Mouse (Mus musculus): ENCODE results near the gene Eras. TPM values are rescaled to one million over a fixed set of nuclear protein-coding genes. Genes with fewer than 3 reads are reported as not detected.

Gene Eras
- polyA plus RNA-seq (2015; fragmentation: Nextera tagmentation; extraction: Ambion mirVana), result not detected in 2 replicates

DNA sequence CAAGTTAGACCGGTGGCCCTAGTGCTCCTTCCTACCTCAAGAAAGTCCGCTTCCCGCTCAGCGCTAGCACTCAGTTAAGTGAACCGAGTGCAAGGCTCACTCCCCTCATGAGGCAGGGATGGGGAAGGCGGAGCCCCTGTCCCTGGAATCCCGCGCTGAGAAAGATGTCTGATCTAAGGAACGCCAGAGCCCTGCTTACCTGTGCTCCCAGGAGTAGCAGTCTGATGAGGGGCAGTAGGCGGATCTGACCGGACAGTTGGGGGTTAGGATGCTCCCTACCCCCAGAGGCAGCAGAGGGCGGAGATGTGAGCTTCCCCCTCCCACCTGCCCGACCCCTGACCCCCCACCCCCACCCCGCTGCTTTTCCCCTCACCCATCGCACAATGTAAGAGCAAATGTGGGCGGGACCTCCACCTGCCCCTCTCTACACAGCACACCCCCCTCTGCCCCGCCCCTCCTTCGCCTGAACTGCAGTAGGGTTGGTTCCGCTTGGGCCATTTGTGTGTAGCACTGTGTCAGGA is at the start of gene Eras:
Gene Eras (minus strand): TSS at position 338 of the 521 bp plus-strand sequence.
- no peak within 1 kb of the TSS for H3K27ac ChIP-seq
- ATAC-seq (ENCODE audit: insufficient number of reproducible peaks, low FRiP score, low TSS enrichment, low read depth), result no peak
- H3K4me1 ChIP-seq, result no peaks in the 10 kb centered on the region
- 21% methylated on average over 19 of the region's 19 CpGs for WGBS
- no peaks in the 10 kb centered on the region for H3K9me3 ChIP-seq
- H3K9ac ChIP-seq, result no peak within 1 kb of the TSS
- no peak within 1 kb of the TSS for H3K4me2 ChIP-seq
- H3K4me3 ChIP-seq, result no peak within 1 kb of the TSS
- H3K27me3 ChIP-seq, result peaks cover 32% of the 10 kb centered on the region
- H3K36me3 ChIP-seq, result peaks cover 24% of the 10 kb centered on the region

GRCm38 (mm10) chrX:7977892-7978291 is 49.5 kb upstream of the Eras start, which contains the start of gene Gata1:
Gata1 (minus strand) TSS chrX:7978071.
- H3K4me3 ChIP-seq, result no peak within 1 kb of the TSS
- no peak within 1 kb of the TSS for H3K27ac ChIP-seq
- H3K4me1 ChIP-seq, result no peaks in the 10 kb centered on the region
- no peaks in the 10 kb centered on the region for H3K27me3 ChIP-seq
- no peaks in the 10 kb centered on the region for H3K9me3 ChIP-seq
- H3K36me3 ChIP-seq, result no peaks in the 10 kb centered on the region
- ATAC-seq (ENCODE audit: insufficient number of reproducible peaks, low FRiP score, low TSS enrichment, low read depth), result no peak
- H3K4me2 ChIP-seq, result no peak within 1 kb of the TSS
- H3K9ac ChIP-seq, result no peak within 1 kb of the TSS
- 92% methylated on average over 11 of the region's 11 CpGs for WGBS

DNA sequence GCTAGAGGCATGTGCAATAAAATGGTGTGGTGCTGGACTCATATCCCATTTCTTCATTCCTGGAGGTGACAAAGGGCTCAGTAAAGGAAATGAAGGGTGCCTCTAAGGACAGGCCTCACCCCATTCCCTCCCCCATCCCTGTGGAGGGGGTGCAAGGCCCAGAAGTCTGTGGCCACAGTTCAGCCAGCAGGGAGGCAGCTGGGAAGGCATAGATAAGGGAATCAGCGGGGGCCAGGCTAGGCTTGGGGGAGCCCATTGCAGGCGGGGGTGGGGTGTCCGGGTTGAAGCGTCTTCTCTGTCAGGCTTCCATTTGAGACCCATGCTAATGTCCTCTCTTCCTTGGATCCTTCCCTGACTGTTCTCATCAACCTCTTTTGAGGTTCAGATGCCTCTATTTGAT is 42.9 kb upstream of the Eras start:
- no peaks in the 10 kb centered on the region for H3K36me3 ChIP-seq
- H3K9ac ChIP-seq, result no peak overlapping the region
- no peaks in the 10 kb centered on the region for H3K9me3 ChIP-seq
- 82% methylated on average over 4 of the region's 4 CpGs for WGBS
- no peaks in the 10 kb centered on the region for H3K4me1 ChIP-seq
- ATAC-seq (ENCODE audit: insufficient number of reproducible peaks, low FRiP score, low TSS enrichment, low read depth), result no peak
- no peak overlapping the region for H3K27ac ChIP-seq
- no peak overlapping the region for H3K4me3 ChIP-seq
- H3K4me2 ChIP-seq, result no peak overlapping the region
- H3K27me3 ChIP-seq, result no peaks in the 10 kb centered on the region

- no peaks in the 10 kb centered on the region for H3K9me3 ChIP-seq
- WGBS, result 83% methylated on average over 3 of the region's 3 CpGs
- no peak overlapping the region for H3K4me3 ChIP-seq
- no peak overlapping the region for H3K4me2 ChIP-seq
- ATAC-seq (ENCODE audit: insufficient number of reproducible peaks, low FRiP score, low TSS enrichment, low read depth), result no peak
- no peak overlapping the region for H3K27ac ChIP-seq
- no peaks in the 10 kb centered on the region for H3K36me3 ChIP-seq
- no peak overlapping the region for H3K9ac ChIP-seq
- no peaks in the 10 kb centered on the region for H3K27me3 ChIP-seq
- no peaks in the 10 kb centered on the region for H3K4me1 ChIP-seq
Observed at GRCm38 (mm10) chrX:7968899-7969298, 40.5 kb upstream of the Eras start.

DNA sequence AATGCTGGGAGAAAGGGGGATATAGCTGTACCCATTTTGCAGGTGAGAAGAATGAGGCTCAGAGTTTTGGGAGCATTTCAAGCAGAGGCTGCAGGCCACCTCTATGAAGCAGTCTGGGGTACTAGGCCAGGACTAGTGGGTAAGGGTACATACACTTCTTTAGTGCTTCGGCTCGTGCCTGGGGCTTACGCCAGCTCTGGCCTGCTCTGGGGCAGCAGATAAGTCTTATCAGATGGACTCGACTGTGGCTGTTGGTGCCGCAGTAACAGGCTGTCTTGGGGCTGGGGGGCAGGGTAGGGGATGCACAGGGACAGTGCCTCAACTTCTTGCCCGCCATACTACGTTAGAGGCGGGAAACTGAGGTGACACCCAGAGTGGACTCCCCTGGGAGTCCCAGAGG is 39.8 kb upstream of the Eras start:
- 79% methylated on average over 8 of the region's 8 CpGs for WGBS

DNA sequence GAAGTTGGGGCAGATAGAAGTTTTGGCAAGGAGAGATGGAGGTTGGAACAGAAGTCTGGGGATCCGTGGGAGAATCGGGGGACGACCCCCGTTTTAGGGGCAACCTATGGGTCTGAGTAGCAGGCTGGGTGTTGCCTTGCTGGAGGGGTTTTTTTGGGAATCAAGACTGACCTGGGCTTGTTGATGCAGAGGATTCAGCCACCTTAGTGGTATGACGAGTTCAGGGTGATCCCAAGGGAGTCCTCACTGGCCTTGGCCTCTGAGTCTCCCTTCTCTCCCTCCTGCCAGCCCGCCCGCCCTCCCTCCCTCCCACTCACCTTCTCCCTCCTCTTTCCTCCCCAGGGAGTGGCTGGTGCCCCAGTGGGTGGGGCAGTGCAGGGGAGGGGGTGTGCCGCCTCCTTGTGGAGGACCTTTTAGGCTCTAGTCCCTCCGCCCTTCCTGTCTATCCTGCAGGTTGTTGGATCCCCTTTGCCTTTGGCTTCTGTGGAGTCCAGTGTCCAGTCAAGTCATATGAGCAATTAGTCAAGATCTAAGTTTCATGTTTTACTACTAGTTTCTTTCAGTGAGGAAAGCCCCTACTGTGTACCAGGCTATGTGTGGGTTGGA is 39.3 kb upstream of the Eras start:
- 67% methylated on average over 8 of the region's 9 CpGs for WGBS
- H3K4me3 ChIP-seq, result no peak overlapping the region
- no peaks in the 10 kb centered on the region for H3K36me3 ChIP-seq
- no peak overlapping the region for H3K4me2 ChIP-seq
- H3K4me1 ChIP-seq, result no peaks in the 10 kb centered on the region
- no peak for ATAC-seq (ENCODE audit: insufficient number of reproducible peaks, low FRiP score, low TSS enrichment, low read depth)
- no peak overlapping the region for H3K27ac ChIP-seq
- H3K9me3 ChIP-seq, result no peaks in the 10 kb centered on the region
- H3K27me3 ChIP-seq, result no peaks in the 10 kb centered on the region
- H3K9ac ChIP-seq, result no peak overlapping the region

More for the DNA sequence above, 39.8 kb upstream of the Eras start:
- H3K27ac ChIP-seq, result no peak overlapping the region
- no peaks in the 10 kb centered on the region for H3K9me3 ChIP-seq
- ATAC-seq (ENCODE audit: insufficient number of reproducible peaks, low FRiP score, low TSS enrichment, low read depth), result no peak
- H3K4me3 ChIP-seq, result no peak overlapping the region
- H3K4me2 ChIP-seq, result no peak overlapping the region
- no peaks in the 10 kb centered on the region for H3K27me3 ChIP-seq
- H3K36me3 ChIP-seq, result no peaks in the 10 kb centered on the region
- no peak overlapping the region for H3K9ac ChIP-seq
- no peaks in the 10 kb centered on the region for H3K4me1 ChIP-seq

DNA sequence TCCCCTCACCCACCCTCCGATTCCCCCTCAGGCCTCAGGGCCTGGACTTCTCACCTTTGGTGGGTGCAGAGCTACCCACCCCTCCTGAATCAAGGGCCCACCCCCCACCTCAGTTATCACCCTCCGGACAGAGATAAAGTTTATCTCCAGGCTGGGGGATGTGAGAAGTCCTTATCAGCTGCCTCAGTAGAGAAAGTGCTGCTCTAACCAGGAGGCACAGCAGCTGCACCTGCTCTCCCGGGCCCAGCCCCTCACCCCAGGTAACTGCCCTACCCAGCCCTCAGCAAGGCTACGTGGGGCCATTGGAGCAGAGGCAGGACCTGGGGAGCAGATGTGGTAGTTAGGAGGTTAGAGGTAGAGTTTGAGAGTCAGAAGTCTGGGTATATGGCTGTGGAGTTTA is 37.8 kb upstream of the Eras start:
- Histone ChIP-seq H3K9ac (no peak overlapping the region), H3K27ac (no peak overlapping the region), H3K4me1 (no peaks in the 10 kb centered on the region), H3K4me2 (no peak overlapping the region), H3K4me3 (no peak overlapping the region), H3K27me3 (no peaks in the 10 kb centered on the region), H3K36me3 (no peaks in the 10 kb centered on the region), H3K9me3 (no peaks in the 10 kb centered on the region)
- no peak for ATAC-seq (ENCODE audit: insufficient number of reproducible peaks, low FRiP score, low TSS enrichment, low read depth)
- WGBS, result 74% methylated on average over 4 of the region's 4 CpGs

GRCm38 (mm10) chrX:7963829-7964626 is 35.6 kb upstream of the Eras start:
- WGBS, result 59% methylated on average over 7 of the region's 7 CpGs
- no peak overlapping the region for H3K9ac ChIP-seq
- H3K27me3 ChIP-seq, result no peaks in the 10 kb centered on the region
- H3K36me3 ChIP-seq, result no peaks in the 10 kb centered on the region
- H3K4me1 ChIP-seq, result no peaks in the 10 kb centered on the region
- no peak overlapping the region for H3K27ac ChIP-seq
- no peak overlapping the region for H3K4me3 ChIP-seq
- no peak overlapping the region for H3K4me2 ChIP-seq
- H3K9me3 ChIP-seq, result no peaks in the 10 kb centered on the region
- ATAC-seq (ENCODE audit: insufficient number of reproducible peaks, low FRiP score, low TSS enrichment, low read depth), result no peak

- no peaks in the 10 kb centered on the region for H3K36me3 ChIP-seq
- no peaks in the 10 kb centered on the region for H3K4me1 ChIP-seq
- H3K27ac ChIP-seq, result no peak overlapping the region
- WGBS, result 87% methylated on average over 9 of the region's 9 CpGs
- no peak overlapping the region for H3K9ac ChIP-seq
- no peaks in the 10 kb centered on the region for H3K27me3 ChIP-seq
- H3K4me3 ChIP-seq, result no peak overlapping the region
- H3K4me2 ChIP-seq, result no peak overlapping the region
- H3K9me3 ChIP-seq, result no peaks in the 10 kb centered on the region
- ATAC-seq (ENCODE audit: insufficient number of reproducible peaks, low FRiP score, low TSS enrichment, low read depth), result no peak
Observed at GRCm38 (mm10) chrX:7958868-7959267, 30.5 kb upstream of the Eras start.

DNA sequence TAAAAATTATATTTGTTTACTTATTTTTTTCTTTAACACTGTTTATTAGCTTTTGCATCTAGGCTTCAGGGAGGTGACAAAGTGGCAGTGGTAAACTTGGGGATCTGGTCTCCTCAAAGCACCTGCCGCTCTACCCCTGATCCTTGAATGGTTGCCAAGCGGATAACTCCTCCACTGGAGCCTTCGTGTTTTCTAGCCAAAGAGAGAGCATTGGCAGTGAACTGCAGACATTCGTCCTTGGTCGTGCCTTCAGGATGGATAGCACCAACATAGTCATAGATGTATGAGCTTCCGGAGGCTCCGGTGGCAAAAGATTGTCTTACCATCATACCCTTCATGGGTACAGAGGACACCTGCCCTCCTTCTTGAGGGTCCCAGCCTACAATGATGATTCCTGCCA is 21.7 kb upstream of the Eras start:
- ATAC-seq (ENCODE audit: insufficient number of reproducible peaks, low FRiP score, low TSS enrichment, low read depth), result no peak

GRCm38 (mm10) chrX:7947900-7948492 is 19.6 kb upstream of the Eras start:
- 18% methylated on average over 38 of the region's 38 CpGs for WGBS
- peak; percentile 98; the same call in 1 of the 2 replicates for ATAC-seq (ENCODE audit: insufficient number of reproducible peaks, low FRiP score, low TSS enrichment, low read depth)
- peak overlapping the region; percentile 61 for H3K27ac ChIP-seq

More for the DNA sequence above, 21.7 kb upstream of the Eras start:
- Histone ChIP-seq H3K4me2 (no peak overlapping the region), H3K4me3 (no peak overlapping the region), H3K27ac (no peak overlapping the region), H3K9me3 (no peaks in the 10 kb centered on the region), H3K27me3 (no peaks in the 10 kb centered on the region), H3K9ac (no peak overlapping the region), H3K4me1 (no peaks in the 10 kb centered on the region), H3K36me3 (no peaks in the 10 kb centered on the region)
- WGBS, result 86% methylated on average over 7 of the region's 7 CpGs

More at GRCm38 (mm10) chrX:7947900-7948492, 19.6 kb upstream of the Eras start:
- H3K4me2 ChIP-seq, result peak overlapping the region; percentile 53
- no peaks in the 10 kb centered on the region for H3K27me3 ChIP-seq
- no peaks in the 10 kb centered on the region for H3K4me1 ChIP-seq
- H3K4me3 ChIP-seq, result peak overlapping the region; percentile 47
- no peak overlapping the region for H3K9ac ChIP-seq
- H3K36me3 ChIP-seq, result no peaks in the 10 kb centered on the region
- no peaks in the 10 kb centered on the region for H3K9me3 ChIP-seq
